Mouse (Mus musculus): Measurements from ENCODE around the gene 4930480E11Rik. TPM values are rescaled to one million over a fixed set of nuclear protein-coding genes. Genes with fewer than 3 reads are reported as not detected.

The 4930480E11Rik gene
- total RNA-seq (2023; ENCODE audit: inconsistent age) = not detected in 4 replicates

GRCm38 (mm10) chrX:78369343-78369742 is at the start of gene 4930480E11Rik:
Gene 4930480E11Rik (plus strand): TSS chrX:78369643.

Other genes with a start within 250 kb of the 4930480E11Rik start
- gene Gm5938, start 244.2 kb upstream of the 4930480E11Rik start, total RNA-seq (2023; ENCODE audit: inconsistent age) = not detected in 4 replicates
- not detected in 4 replicates for gene Obp1b, start 182.9 kb upstream of the 4930480E11Rik start, total RNA-seq (2023; ENCODE audit: inconsistent age)
- not detected in 4 replicates for gene Gm14743, start 123.7 kb upstream of the 4930480E11Rik start, total RNA-seq (2023; ENCODE audit: inconsistent age)
- gene Prrg1, start 214.3 kb downstream of the 4930480E11Rik start, total RNA-seq (2023; ENCODE audit: inconsistent age) = 0.33 to 0.64 TPM (median 0.40 TPM) in 4 replicates

Measured in B cell, adult (primary cell).